Mouse (Mus musculus) retina, adult 2 months (tissue): ENCODE measurements around the gene Srrm4.

Experiments
- DNase-seq: peaks from one replicate; pipeline ENCODE4 v3.0.0-alpha.2; 2012; ENCODE audit warnings: low read depth, low spot score

Srrm4 gene

GRCm38 (mm10) chr5:116407321-116407720, 184.3 kb downstream of the Srrm4 start:
- DNase-seq: no peak

- DNase-seq: no peak
Observed at GRCm38 (mm10) chr5:116406507-116406906, 185.1 kb downstream of the Srrm4 start.

DNA sequence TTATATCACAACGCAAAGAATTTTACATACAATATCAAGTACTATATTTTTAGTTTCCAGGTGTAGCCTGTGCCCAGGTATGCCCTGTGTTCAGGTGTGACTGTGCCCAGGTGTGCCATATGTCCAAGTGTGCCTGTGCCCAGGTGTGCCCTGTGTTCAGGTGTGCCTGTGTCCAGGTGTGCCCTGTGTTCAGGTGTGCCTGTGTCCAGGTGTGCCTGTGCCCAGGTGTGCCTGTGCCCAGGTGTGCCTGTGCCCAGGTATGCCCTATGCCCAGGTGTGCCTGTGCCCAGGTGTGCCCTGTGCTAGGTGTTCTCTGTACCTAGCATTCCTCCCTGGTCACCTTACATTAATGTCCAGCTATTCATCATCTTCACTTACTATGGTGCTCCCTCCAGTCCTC, 185.7 kb downstream of the Srrm4 start:
- no peak for DNase-seq

DNA sequence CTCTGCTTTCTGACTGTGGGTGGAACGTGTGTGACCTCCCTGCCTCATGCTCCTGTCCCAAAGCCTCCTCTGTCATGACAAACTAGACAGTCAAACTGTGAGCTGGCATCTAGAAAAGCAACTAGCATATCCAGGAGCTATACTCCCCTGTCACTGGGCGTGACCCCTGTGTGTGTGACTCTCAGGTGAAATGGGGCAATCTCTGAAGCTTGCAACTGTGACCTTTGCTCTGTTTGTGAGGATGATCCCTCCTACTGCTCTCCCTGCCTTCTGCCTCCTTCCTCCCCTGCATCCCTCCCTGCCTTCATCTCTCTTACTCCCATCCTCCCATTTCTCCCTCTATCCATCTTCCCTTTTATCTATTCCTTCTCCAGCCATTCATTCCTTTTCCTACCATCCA, 187.6 kb downstream of the Srrm4 start:
- DNase-seq: no peak

DNA sequence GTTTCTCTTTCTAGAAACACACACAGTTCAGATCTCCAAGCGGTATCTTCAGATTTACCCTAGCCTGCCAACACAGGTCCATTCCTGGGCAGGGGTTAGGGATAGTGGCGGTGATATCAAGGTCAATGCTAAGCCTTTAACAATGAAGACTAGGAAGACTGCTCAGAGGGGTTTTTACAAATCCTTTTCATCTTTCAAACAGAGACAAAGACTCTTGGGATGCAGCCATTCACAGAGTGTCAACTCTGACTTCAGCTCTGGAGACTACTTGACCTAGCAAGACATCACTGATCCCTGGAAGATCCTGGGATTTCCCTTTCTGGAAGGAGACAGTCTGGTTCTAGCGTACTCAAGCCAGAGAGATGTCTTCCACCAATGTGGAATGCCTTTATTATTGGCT, 190.8 kb downstream of the Srrm4 start:
- no peak for DNase-seq

DNA sequence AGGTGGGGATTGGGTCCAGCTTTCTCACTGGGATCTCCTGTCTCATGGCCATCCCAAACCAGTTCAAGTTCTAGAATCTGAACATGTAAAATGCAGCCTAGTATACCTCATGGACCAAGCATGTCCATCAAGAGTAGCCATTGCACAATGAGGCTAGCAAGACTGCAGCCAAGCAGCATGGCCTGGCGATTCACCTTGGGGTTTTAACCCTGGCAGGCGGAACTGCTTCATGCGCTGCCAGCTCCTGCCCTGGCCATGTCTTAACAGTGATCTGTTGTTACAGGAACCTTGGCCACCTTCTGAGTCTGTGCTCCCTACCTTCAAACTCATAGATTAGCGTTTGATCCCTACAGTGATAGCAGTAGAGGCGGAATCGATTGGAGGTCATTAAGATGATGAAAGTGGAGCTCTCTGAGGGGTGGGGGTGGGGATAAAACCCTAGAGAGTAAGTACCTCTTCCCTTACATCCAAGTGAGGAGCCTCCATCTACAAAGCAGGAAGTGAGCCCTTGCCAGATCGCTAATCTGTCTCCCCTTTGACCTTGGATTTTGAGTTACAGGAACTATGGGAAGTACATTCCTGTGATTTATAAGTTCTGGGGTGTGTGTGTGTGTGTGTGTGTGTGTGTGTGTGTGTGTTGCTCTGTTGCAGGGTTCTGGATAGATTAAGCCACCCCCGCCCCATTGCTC, 191.4 kb downstream of the Srrm4 start:
- DNase-seq: no peak

DNA sequence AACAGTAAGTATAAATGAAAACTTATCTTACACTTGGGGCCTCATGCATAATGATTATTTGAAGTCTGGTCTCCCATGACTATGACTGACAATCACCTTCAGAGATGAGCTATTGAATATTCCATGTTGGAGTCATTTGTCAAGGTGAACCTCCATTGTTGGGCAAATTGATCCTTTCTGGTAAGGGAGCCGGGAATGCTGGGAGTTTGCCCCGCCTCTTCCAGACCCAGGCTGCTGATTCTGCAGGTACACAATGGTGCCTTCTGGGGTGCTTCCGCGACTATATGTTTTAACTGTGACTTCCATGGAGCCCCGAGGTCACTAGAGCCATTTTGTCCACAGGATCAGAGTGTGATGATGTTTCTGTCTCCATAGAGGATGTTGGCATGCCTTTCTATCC, 195.5 kb downstream of the Srrm4 start:
- no peak for DNase-seq

GRCm38 (mm10) chr5:116392603-116393002, 199.0 kb downstream of the Srrm4 start:
- DNase-seq: no peak

DNA sequence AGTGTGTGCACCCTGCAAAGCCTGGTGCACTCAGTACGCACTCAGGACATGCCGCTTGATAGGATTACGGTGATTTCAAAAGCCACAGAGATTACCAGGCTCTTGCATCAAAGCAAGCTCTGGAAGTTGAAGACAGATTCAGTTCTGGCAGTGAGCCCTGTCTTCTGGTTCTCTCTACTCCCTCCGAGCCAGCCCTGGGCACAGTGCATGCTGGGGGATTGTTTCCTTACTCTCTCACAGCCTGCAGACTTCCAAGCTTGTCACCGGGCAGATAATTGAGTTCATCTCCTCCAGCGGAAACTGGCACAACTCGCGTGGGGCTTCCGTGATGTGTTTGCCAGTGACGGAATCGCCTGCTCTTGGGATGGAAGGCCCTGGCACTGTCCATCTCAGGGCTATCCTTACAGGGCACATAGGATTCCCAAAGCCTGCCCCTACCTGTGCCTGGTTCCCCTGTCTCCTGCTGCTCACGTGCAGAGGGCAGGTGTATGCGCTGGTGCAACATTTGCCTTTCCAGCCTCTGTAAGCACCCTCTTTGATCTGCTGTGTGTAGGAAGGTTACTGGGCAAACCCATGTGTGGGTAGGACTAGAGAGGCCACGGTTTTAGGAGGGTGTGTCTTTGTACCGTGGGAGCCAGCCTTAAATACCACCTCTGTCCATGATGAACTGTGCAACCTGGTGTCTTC, 201.6 kb downstream of the Srrm4 start:
- DNase-seq: no peak

DNA sequence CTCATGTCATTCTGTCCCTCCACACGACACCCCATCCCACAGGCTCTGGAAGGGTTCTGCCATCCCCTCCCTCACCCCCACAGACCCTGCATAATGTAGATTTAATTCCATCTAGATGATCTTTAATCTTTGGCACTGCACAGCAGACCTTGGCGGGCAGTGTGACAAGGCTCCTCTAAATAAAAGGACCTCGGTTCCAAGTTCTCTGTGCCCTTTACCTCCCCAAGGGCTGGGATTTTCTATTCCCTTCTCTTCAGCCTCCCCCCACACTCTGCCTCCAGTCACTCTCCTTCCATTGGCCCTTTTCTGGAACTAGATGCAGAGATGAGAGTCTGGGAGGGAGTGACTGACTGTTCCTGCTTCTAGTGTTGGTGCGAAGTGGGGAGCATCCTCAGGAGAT, 202.3 kb downstream of the Srrm4 start:
- DNase-seq: no peak
